Mouse (Mus musculus) testis, adult 2 months (tissue): ENCODE results near the gene Foxp4. TPM values are rescaled to one million over a fixed set of nuclear protein-coding genes. Genes with fewer than 3 reads are reported as not detected.

Experiments
- H3K27ac ChIP-seq: fragments of 200-500 bp; 2 replicates; pipeline ENCODE4 v1.5.1; 2012; ENCODE audit warnings: low read depth, low read length; ENCODE audit not compliant: control insufficient read depth, insufficient read depth
- H3K27me3 ChIP-seq: fragments of 200-500 bp; 2 replicates; pipeline ENCODE4 v1.6.1; 2012; ENCODE audit warnings: mild to moderate bottlenecking, low read length, moderate library complexity; ENCODE audit not compliant: control insufficient read depth, insufficient read depth
- H3K36me3 ChIP-seq: fragments of 200-500 bp; 2 replicates; pipeline ENCODE4 v1.6.1; 2012; ENCODE audit warnings: mild to moderate bottlenecking, low read length; ENCODE audit not compliant: control insufficient read depth, insufficient read depth
- H3K4me1 ChIP-seq: fragments of 200-500 bp; 2 replicates; pipeline ENCODE4 v1.6.1; 2012; ENCODE audit warnings: low read length; ENCODE audit not compliant: control insufficient read depth, insufficient read depth
- H3K4me3 ChIP-seq: fragments of 200-500 bp; 2 replicates; pipeline ENCODE4 v1.5.1; 2012; ENCODE audit warnings: low read depth, mild to moderate bottlenecking, low read length, moderate library complexity, mixed read lengths; ENCODE audit not compliant: control insufficient read depth
- CTCF ChIP-seq: fragments of 200-500 bp; IDR thresholded peaks from 2 replicates; pipeline ENCODE4 v1.5.1; 2012; ENCODE audit warnings: low read depth, mild to moderate bottlenecking, inconsistent platforms, low read length, moderate library complexity; ENCODE audit not compliant: control insufficient read depth, insufficient read depth, insufficient replicate concordance
- POLR2A ChIP-seq: fragments of 200-500 bp; IDR thresholded peaks from 2 replicates; pipeline ENCODE4 v1.6.1; 2012; ENCODE audit warnings: low read depth, mild to moderate bottlenecking, inconsistent platforms, low read length, moderate library complexity; ENCODE audit not compliant: control insufficient read depth
- polyA plus RNA-seq: library from polyadenylated mRNA; depleted of rRNA; stranded (reverse); fragments of >200 nt; gene quantifications from 2 replicates; pipeline ENCODE4 v1.2.3, GENCODE M21; 2012

The Foxp4 gene
- polyA plus RNA-seq, 1 experiment = 7.8 TPM

- TF ChIP-seq CTCF = no peak
- no peak for TF ChIP-seq POLR2A
- no peaks in the 10 kb centered on the region for H3K4me1 ChIP-seq
- no peak overlapping the region for H3K27ac ChIP-seq
- H3K4me3 ChIP-seq = no peak overlapping the region
- H3K36me3 ChIP-seq = no peaks in the 10 kb centered on the region
- H3K27me3 ChIP-seq = no peaks in the 10 kb centered on the region
Observed at GRCm38 (mm10) chr17:47943103-47943870, 18.8 kb upstream of the Foxp4 start.

GRCm38 (mm10) chr17:47942008-47942407 lies 17.6 kb upstream of the Foxp4 start:
- H3K4me1 ChIP-seq = no peaks in the 10 kb centered on the region
- no peak overlapping the region for H3K4me3 ChIP-seq
- no peaks in the 10 kb centered on the region for H3K36me3 ChIP-seq
- no peaks in the 10 kb centered on the region for H3K27me3 ChIP-seq
- TF ChIP-seq POLR2A (no peak), CTCF (no peak)
- H3K27ac ChIP-seq = no peak overlapping the region

- Histone ChIP-seq H3K27ac (no peak overlapping the region), H3K4me1 (no peaks in the 10 kb centered on the region), H3K27me3 (no peaks in the 10 kb centered on the region), H3K4me3 (no peak overlapping the region), H3K36me3 (no peaks in the 10 kb centered on the region)
- TF ChIP-seq CTCF (no peak), POLR2A (no peak)
Observed at GRCm38 (mm10) chr17:47938839-47939238, 14.4 kb upstream of the Foxp4 start.

GRCm38 (mm10) chr17:47937926-47938600 lies 13.6 kb upstream of the Foxp4 start:
- Histone ChIP-seq H3K27ac (no peak overlapping the region), H3K4me3 (no peak overlapping the region), H3K4me1 (no peaks in the 10 kb centered on the region)

GRCm38 (mm10) chr17:47936591-47936990 lies 12.1 kb upstream of the Foxp4 start:
- Histone ChIP-seq H3K27me3 (no peaks in the 10 kb centered on the region), H3K4me3 (no peak overlapping the region), H3K27ac (no peak overlapping the region), H3K4me1 (no peaks in the 10 kb centered on the region), H3K36me3 (no peaks in the 10 kb centered on the region)
- TF ChIP-seq CTCF (no peak), POLR2A (no peak)

More at GRCm38 (mm10) chr17:47937926-47938600, 13.6 kb upstream of the Foxp4 start:
- TF ChIP-seq POLR2A (no peak), CTCF (no peak)
- H3K36me3 ChIP-seq = no peaks in the 10 kb centered on the region
- H3K27me3 ChIP-seq = no peaks in the 10 kb centered on the region

GRCm38 (mm10) chr17:47929431-47929830 lies 5.0 kb upstream of the Foxp4 start:
- Histone ChIP-seq H3K36me3 (no peaks in the 10 kb centered on the region), H3K27me3 (no peaks in the 10 kb centered on the region), H3K4me3 (no peak overlapping the region), H3K27ac (no peak overlapping the region), H3K4me1 (peaks cover 4% of the 10 kb centered on the region)
- TF ChIP-seq POLR2A (no peak), CTCF (peak; percentile 39; the same call in 1 of the 2 replicates)

GRCm38 (mm10) chr17:47925988-47926387 lies 1.5 kb upstream of the Foxp4 start:
- no peak overlapping the region for H3K27ac ChIP-seq
- no peak for TF ChIP-seq CTCF
- no peak for TF ChIP-seq POLR2A

More at GRCm38 (mm10) chr17:47925988-47926387, 1.5 kb upstream of the Foxp4 start:
- H3K27me3 ChIP-seq = peaks cover 2% of the 10 kb centered on the region; the same call in 1 of the 2 replicates
- H3K4me3 ChIP-seq = no peak overlapping the region
- H3K4me1 ChIP-seq = peaks cover 15% of the 10 kb centered on the region
- H3K36me3 ChIP-seq = no peaks in the 10 kb centered on the region
